Mouse (Mus musculus) hindbrain, embryonic 12.5 days (tissue): ENCODE measurements around the gene Sdk2. TPM values are rescaled to one million over a fixed set of nuclear protein-coding genes. Genes with fewer than 3 reads are reported as not detected.

ENCODE experiments used
- ATAC-seq: fragments of 200-750 bp; cut with Nextera tagmentation; 2 replicates; pipeline ENCODE4 v1.8.0; 2017; ENCODE audit warnings: moderate TSS enrichment; ENCODE audit not compliant: low FRiP score
- H3K27ac ChIP-seq: fragments of 300-500 bp; sonication (generic); 2 replicates; pipeline ENCODE4 v1.5.1; 2016; ENCODE audit warnings: mild to moderate bottlenecking
- H3K27me3 ChIP-seq: fragments of 300-500 bp; sonication (generic); 2 replicates; pipeline ENCODE4 v1.6.1; 2016; ENCODE audit warnings: mild to moderate bottlenecking
- H3K36me3 ChIP-seq: fragments of 300-500 bp; sonication (generic); 2 replicates; pipeline ENCODE4 v1.6.1; 2016; ENCODE audit warnings: mild to moderate bottlenecking
- H3K4me1 ChIP-seq: fragments of 300-500 bp; sonication (generic); 2 replicates; pipeline ENCODE4 v1.6.1; 2016
- H3K4me2 ChIP-seq: fragments of 300-500 bp; sonication (generic); replicated peaks from 2 replicates; pipeline ENCODE4 v1.6.1; 2016; ENCODE audit warnings: mild to moderate bottlenecking
- H3K4me3 ChIP-seq: fragments of 300-500 bp; sonication (generic); 2 replicates; pipeline ENCODE4 v1.5.1; 2016; ENCODE audit warnings: mild to moderate bottlenecking
- H3K9ac ChIP-seq: fragments of 300-500 bp; sonication (generic); 2 replicates; pipeline ENCODE4 v1.6.1; 2016; ENCODE audit warnings: mild to moderate bottlenecking, moderate library complexity
- H3K9me3 ChIP-seq: fragments of 300-500 bp; sonication (generic); replicated peaks from 2 replicates; pipeline ENCODE4 v1.6.1; 2016; ENCODE audit warnings: mild to moderate bottlenecking
- WGBS: fragments of 180-500 bp; shearing (Covaris S2); methylation state at CpG from one replicate; pipeline ENCODE4 v1.1.7; 2016; 5-methylcytosine and 5-hydroxymethylcytosine counted together
- polyA plus RNA-seq: library from polyadenylated mRNA; unstranded; fragments of >200 nt; fragmentation: Nextera tagmentation; extraction: Ambion mirVana; gene quantifications from 2 replicates; pipeline ENCODE4 v1.2.1, GENCODE M21; 2016

The Sdk2 gene
- polyA plus RNA-seq, 1 experiment from 2014 or later = 7.1 TPM

DNA sequence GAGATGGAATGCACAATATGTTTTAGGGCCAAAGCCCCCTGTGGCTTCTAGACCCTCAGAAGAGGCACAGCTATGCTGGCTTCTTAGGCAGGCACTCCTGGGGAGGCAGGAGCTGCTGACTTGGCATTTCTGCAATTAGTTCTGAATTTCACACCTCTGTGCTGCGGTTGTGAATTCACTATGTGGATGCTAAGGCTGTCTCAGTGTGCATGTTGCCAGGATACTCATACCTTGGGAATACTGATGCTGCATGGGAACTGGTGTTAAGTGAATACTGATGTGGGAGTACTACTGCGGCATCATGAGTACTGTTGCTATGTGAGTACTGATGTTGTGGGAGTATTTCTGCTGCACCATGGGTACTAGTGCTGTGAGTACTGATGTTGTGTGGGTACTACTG lies 284.4 kb downstream of the Sdk2 start:
- Histone ChIP-seq H3K4me2 (no peak overlapping the region), H3K36me3 (no peaks in the 10 kb centered on the region), H3K4me3 (no peak overlapping the region), H3K27ac (peak overlapping the region; percentile 24), H3K9ac (no peak overlapping the region), H3K27me3 (no peaks in the 10 kb centered on the region), H3K9me3 (no peaks in the 10 kb centered on the region), H3K4me1 (peaks cover 72% of the 10 kb centered on the region)
- no peak for ATAC-seq
- 73% methylated on average over 2 of the region's 2 CpGs for WGBS

DNA sequence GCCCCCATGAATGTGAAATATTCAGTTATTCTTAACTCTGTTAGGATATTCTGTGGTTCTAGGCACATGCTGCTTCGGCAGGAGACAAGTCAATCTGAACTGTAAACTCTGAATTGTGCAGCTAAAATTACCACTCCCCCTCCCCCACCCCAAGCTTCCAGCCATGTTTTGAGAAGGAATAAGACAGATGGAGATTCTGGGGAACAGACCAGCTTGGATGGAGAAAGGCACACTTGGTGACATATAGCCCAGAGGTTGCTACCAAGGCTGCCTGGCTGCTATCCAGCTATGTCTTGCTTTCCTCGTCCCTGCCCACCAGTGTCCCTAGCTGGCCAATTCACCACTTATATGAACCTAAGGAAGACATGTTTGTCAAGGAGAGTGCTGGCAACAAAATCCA lies 284.8 kb downstream of the Sdk2 start:
- no peaks in the 10 kb centered on the region for H3K36me3 ChIP-seq
- no peaks in the 10 kb centered on the region for H3K27me3 ChIP-seq
- H3K9me3 ChIP-seq = no peaks in the 10 kb centered on the region
- no peak overlapping the region for H3K4me2 ChIP-seq
- 47% methylated on average over 2 of the region's 2 CpGs for WGBS
- H3K4me1 ChIP-seq = peaks cover 71% of the 10 kb centered on the region
- H3K27ac ChIP-seq = peak overlapping the region; percentile 24
- no peak overlapping the region for H3K9ac ChIP-seq
- H3K4me3 ChIP-seq = no peak overlapping the region
- ATAC-seq = no peak

DNA sequence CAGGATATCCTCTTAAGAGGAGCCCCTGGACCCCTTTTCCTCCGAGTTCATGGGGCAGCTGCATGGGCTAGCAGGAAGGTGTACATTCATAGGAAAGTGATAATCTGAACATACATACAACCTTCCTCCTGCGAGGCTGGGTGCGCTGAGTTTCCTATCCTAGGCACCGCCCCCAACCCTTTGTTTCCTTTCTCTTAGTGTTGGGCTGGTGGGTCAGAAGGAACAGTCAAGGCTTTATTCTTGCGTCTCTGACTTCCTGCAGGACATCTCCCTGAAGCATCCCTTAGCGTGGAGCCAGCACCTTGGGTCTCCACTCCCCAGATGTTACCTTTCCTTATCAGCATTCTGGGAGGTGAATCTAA lies 287.2 kb downstream of the Sdk2 start:
- Histone ChIP-seq H3K9me3 (no peaks in the 10 kb centered on the region), H3K4me2 (0 out of 2 replicates have a peak overlapping the region, but pooled peaks have one; percentile 4), H3K36me3 (no peaks in the 10 kb centered on the region), H3K4me3 (no peak overlapping the region), H3K27ac (0 out of 2 replicates have a peak overlapping the region, but pooled peaks have one; percentile 44), H3K27me3 (no peaks in the 10 kb centered on the region), H3K9ac (no peak overlapping the region), H3K4me1 (peaks cover 51% of the 10 kb centered on the region)
- 20% methylated on average over 6 of the region's 6 CpGs for WGBS
- no peak for ATAC-seq

DNA sequence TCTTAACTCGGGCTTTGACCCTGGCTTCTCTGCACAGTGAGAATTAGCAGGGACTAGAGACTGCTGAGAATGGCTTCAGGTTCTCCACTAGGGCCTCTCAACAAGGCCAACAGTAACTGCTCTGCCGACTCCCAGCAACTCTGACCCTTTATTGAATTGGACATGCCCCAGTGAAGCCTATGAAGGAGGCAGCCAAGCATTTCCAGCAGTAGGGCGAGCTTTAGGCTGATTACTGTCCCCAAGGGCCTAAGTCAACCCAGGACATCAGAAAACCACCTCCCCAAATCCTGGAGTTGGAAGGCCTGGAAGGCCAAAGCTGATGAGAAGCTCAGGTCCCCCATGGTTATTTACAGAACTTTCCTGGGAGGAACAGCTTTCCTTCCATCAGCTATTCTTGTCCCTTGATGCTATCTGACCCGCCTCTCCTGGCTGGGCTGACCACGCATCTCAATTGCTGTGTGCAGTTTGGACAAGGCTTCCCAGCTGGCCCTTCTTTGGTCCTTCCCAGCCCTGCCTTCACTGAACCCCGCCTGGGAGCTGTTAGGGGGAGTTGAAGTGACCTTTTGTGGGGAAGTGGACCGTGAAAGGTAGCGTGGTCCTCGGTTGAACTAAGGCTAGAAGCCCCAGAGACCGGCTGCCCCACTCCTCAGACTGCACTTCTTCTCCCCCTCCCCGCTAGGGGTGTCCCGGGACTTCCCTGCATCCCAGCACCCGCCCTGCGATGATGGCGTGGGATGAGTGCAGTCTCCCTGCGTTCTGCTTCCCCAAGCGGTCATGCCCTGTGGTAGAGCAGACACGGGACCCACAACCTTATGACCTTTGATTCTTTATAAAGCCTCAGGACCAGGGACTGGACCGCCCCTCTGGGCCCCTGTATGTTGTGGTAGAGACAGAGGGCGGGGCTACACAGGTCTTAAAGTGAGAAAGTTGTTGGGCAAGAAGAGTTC lies 287.8 kb downstream of the Sdk2 start:
- ATAC-seq = peak; percentile 27; the same call in 1 of the 2 replicates
- Histone ChIP-seq H3K9me3 (no peaks in the 10 kb centered on the region), H3K36me3 (no peaks in the 10 kb centered on the region), H3K27ac (peak overlapping the region; percentile 44), H3K4me3 (no peak overlapping the region), H3K9ac (no peak overlapping the region), H3K4me2 (0 out of 2 replicates have a peak overlapping the region, but pooled peaks have one; percentile 4), H3K27me3 (no peaks in the 10 kb centered on the region), H3K4me1 (peaks cover 47% of the 10 kb centered on the region)
- 14% methylated on average over 20 of the region's 20 CpGs for WGBS

DNA sequence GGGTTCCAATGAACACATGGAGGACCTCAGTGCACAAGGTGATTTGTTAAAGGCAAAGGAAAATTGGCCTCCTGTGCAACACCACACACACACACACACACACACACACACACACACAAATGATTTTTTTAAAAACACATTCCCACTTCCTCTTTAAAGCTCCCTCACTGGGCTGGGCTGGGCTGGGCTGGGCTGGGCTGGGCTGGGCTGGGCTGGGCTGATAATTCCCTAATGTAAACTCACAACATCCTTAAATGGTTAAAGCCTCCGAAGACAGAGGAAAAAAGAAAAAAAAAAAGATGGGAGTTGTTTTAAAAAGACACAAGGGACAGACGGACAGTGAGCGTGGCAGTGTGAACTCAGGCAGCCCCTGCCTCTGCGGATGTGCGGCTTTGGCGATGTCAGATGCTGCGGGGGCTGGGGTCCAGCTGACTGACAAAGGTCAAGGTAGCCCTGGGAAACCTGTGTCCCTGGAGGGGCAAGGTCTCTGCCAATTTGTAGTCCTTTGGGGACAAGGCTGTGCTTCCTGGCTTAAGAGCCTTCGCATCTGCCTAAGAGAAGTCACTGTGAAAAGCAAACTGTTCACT lies 288.9 kb downstream of the Sdk2 start:
- Histone ChIP-seq H3K4me3 (no peak overlapping the region), H3K27ac (peak overlapping the region; percentile 57; the same call in 1 of the 2 replicates), H3K27me3 (no peaks in the 10 kb centered on the region), H3K36me3 (no peaks in the 10 kb centered on the region), H3K9ac (no peak overlapping the region), H3K4me2 (no peak overlapping the region), H3K9me3 (no peaks in the 10 kb centered on the region), H3K4me1 (peaks cover 47% of the 10 kb centered on the region)
- WGBS = 42% methylated on average over 8 of the region's 8 CpGs
- ATAC-seq = no peak

DNA sequence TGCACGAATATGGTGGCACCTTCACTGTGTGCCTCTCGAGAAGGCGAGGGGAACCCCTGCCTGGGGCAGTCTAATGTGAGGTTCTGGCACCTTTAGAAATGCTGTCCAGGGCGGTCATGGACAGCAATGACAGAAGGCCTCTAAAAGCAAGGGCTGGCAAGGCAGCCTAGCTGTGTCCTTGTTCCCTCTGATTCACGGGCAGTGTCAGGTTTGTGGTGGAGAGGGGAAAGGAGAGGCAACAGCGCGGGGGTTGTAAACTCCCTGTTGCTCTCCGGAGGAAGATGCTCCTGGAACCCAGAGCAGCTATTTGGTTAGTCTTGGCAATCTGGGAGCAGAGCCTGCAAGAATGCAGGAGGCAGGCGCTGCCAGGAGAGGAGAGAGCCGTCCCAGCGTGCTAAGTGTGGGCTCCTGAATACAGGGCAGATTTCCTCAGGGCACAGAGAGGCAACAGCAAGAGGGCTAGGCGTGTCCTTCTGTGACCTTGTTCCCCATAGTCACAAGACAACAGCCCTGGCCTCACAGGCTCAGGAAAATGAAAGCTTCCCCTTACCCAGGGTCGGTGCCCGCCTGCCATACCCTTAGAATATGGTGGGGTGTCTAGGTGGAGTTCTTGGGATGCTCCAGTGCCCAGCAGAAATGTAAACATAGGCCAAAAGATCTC lies 289.9 kb downstream of the Sdk2 start:
- peaks cover 40% of the 10 kb centered on the region for H3K4me1 ChIP-seq
- H3K27ac ChIP-seq = 0 out of 2 replicates have a peak overlapping the region, but pooled peaks have one; percentile 17
- no peak overlapping the region for H3K4me3 ChIP-seq
- no peak overlapping the region for H3K9ac ChIP-seq
- no peaks in the 10 kb centered on the region for H3K9me3 ChIP-seq
- no peaks in the 10 kb centered on the region for H3K36me3 ChIP-seq
- H3K4me2 ChIP-seq = no peak overlapping the region
- no peak for ATAC-seq
- WGBS = 68% methylated on average over 14 of the region's 14 CpGs
- H3K27me3 ChIP-seq = no peaks in the 10 kb centered on the region

DNA sequence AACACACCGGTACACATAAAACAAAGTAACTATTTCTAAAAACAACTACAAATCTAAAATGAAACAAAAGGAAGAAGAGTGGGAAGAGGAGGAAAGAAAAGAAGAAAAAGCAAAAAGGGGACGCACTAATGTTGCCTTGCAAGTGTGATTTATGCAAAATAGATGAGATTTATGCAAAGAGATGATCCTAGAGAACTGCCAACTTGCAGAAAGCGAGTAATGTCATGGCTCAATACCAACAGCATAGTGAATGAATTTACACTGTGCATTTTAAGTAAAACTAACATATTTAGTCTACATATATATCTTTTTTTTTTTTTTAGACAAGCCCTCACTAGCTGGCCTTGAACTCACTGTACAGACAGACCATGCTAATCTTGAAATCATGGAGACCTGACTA lies 292.1 kb downstream of the Sdk2 start:
- Histone ChIP-seq H3K27ac (no peak overlapping the region), H3K9me3 (no peaks in the 10 kb centered on the region), H3K36me3 (no peaks in the 10 kb centered on the region), H3K4me1 (peaks cover 26% of the 10 kb centered on the region), H3K9ac (no peak overlapping the region), H3K27me3 (no peaks in the 10 kb centered on the region), H3K4me2 (no peak overlapping the region), H3K4me3 (no peak overlapping the region)
- no peak for ATAC-seq
- 85% methylated on average over 3 of the region's 3 CpGs for WGBS

DNA sequence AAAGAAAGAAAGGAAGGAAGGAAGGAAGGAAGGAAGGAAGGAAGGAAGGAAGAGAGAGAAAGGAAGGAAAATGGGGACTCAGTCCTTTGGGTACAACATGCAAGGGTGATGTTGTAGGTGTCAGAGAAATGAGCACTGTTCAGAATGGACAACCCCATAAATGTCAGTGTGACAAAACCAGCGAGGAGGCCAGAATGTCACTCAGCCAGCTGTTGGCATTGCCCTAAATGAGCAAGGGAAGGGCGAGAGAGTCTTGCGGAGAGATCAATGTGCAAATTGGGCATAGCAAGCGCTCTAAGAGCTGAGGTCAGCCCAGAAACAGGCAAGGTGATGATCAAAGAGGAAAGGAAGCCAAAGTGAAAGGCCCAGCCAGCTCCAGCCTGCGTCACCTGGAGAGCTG lies 293.7 kb downstream of the Sdk2 start:
- Histone ChIP-seq H3K4me1 (peaks cover 13% of the 10 kb centered on the region), H3K27me3 (no peaks in the 10 kb centered on the region), H3K9ac (no peak overlapping the region), H3K27ac (no peak overlapping the region), H3K4me2 (no peak overlapping the region), H3K4me3 (no peak overlapping the region), H3K36me3 (no peaks in the 10 kb centered on the region), H3K9me3 (no peaks in the 10 kb centered on the region)
- WGBS = 84% methylated on average over 5 of the region's 5 CpGs
- no peak for ATAC-seq

DNA sequence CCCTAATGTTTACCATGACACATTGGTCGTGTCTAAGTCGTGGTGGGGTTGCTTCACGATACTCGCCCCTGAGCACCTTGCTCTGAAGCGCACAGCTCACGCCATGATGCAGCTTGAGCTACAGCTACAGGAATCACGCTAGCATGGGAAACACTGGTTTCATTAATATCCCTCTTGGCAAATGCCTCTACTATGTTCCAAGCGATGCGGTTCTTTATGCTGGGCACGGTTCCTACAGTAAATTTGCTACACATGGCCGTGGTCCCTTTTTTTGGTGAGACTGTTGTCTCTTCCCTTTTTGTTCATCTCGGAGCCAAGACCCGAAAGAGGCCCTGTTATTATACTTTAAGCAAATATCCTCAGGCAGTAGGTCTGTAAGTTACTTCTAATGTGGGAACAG lies 295.7 kb downstream of the Sdk2 start:
- no peaks in the 10 kb centered on the region for H3K27me3 ChIP-seq
- ATAC-seq = no peak
- peaks cover 12% of the 10 kb centered on the region for H3K4me1 ChIP-seq
- no peak overlapping the region for H3K4me3 ChIP-seq
- no peak overlapping the region for H3K27ac ChIP-seq
- H3K4me2 ChIP-seq = no peak overlapping the region
- no peaks in the 10 kb centered on the region for H3K9me3 ChIP-seq
- H3K9ac ChIP-seq = no peak overlapping the region
- 90% methylated on average over 13 of the region's 13 CpGs for WGBS
- H3K36me3 ChIP-seq = no peaks in the 10 kb centered on the region

DNA sequence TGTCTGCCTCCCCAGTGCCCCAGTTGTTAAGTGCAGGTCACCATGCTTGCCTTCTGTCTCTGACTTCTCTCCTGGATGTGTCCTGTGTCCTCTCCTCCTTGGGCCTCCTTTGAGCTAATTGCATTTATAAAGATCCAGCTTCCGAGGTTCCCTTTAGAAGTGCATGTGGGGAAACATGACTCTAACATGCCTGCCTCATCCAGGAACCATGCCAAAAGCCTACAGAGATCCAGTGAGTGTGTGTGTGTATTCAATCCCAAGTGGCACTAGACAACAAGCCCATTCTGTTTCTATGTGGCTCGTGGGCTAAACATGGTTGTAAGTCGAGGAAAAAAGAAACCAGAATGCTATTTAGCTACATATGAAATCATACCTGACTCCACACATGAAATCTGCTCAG lies 298.5 kb downstream of the Sdk2 start:
- no peaks in the 10 kb centered on the region for H3K9me3 ChIP-seq
- whole genome bisulfite sequencing = 65% methylated on average over 3 of the region's 3 CpGs

DNA sequence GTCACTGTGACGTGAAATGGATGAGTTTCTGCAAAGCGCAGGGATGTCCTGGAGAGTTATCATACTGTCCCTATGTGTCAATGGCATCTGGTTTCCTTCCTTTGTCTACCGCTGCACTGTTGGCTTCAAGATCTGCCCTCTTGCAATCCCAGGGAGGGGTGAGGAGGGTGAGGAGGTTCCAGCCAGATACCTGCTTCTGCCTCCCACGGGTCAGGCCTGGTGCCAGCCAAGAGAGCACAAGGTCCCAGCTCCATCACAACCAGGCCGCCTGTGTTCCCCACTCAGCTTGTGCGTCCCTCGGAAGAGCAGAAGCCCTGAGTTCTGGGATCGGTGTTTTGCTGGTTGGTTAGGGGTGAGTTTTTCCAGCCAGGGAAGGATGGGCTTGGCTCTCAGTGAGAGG lies 299.6 kb downstream of the Sdk2 start:
- 64% methylated on average over 8 of the region's 8 CpGs for WGBS
- no peak overlapping the region for H3K9ac ChIP-seq
- no peak for ATAC-seq

More for the DNA sequence above, 298.5 kb downstream of the Sdk2 start:
- Histone ChIP-seq H3K4me2 (no peak overlapping the region), H3K27me3 (no peaks in the 10 kb centered on the region), H3K9ac (no peak overlapping the region), H3K27ac (no peak overlapping the region), H3K4me3 (no peak overlapping the region), H3K36me3 (no peaks in the 10 kb centered on the region), H3K4me1 (peaks cover 23% of the 10 kb centered on the region)
- ATAC-seq = no peak

DNA sequence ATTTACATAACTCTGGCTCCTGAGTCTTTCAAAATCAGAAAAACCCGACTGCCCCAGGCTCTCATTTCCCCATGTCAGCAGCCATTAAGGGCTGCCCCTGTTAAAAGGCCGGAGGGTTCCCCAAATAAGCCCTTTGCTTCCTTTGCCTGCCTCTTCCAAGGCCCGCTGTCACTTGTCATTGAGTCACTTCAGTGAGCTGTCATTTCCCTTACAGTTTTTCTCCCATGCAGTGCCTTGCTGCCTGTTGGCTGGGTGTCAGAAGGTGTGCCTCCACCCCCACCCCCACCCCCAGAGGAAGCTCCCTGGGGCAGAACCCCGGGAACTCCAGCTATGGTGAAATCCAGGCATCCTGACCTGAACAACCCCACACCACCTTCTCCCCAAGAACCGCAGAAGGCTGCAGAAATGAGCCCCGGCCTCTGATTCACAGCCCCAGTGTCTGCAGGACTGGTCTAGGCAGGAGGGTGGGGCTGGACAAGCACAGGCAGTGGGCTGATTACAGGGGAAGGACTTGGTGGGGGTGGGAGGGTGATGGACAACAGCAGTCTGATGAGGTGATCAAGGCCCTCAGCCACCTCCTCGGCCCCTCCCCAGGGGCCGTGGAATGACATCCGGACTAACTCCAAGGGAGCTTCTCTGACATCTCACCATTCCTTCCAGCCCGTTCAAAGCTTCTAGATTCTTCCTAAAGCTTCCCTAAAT lies 300.4 kb downstream of the Sdk2 start:
- WGBS = 58% methylated on average over 10 of the region's 10 CpGs

More for the DNA sequence above, 299.6 kb downstream of the Sdk2 start:
- Histone ChIP-seq H3K27me3 (no peaks in the 10 kb centered on the region), H3K36me3 (no peaks in the 10 kb centered on the region), H3K4me3 (no peak overlapping the region), H3K27ac (no peak overlapping the region), H3K4me2 (no peak overlapping the region), H3K9me3 (no peaks in the 10 kb centered on the region), H3K4me1 (peaks cover 27% of the 10 kb centered on the region)

More for the DNA sequence above, 300.4 kb downstream of the Sdk2 start:
- Histone ChIP-seq H3K4me2 (no peak overlapping the region), H3K36me3 (no peaks in the 10 kb centered on the region), H3K9ac (no peak overlapping the region), H3K4me1 (peaks cover 27% of the 10 kb centered on the region), H3K27ac (no peak overlapping the region; the same call in 1 of the 2 replicates), H3K4me3 (no peak overlapping the region), H3K27me3 (no peaks in the 10 kb centered on the region), H3K9me3 (no peaks in the 10 kb centered on the region)
- ATAC-seq = no peak
